Mouse (Mus musculus): ENCODE results near the gene Mmrn2. TPM values are rescaled to one million over a fixed set of nuclear protein-coding genes. Genes with fewer than 3 reads are reported as not detected.
"Not testable (repeated sequence)": the region's sequence is repeated elsewhere in the genome, so short reads cannot be mapped to it uniquely, and the experiment has no call there.

Gene Mmrn2
- total RNA-seq, 2 experiments from 2014 or later, result not detected

GRCm38 (mm10) chr14:34362135-34362534, 13.1 kb upstream of the Mmrn2 start:
- ATAC-seq (replicated peaks; ENCODE audit: poor library complexity), result no peak

- ATAC-seq (replicated peaks; ENCODE audit: poor library complexity), result peak; percentile 69
These were observed 12.4 kb upstream of the Mmrn2 start for GRCm38 (mm10) chr14:34362726-34363445.

GRCm38 (mm10) chr14:34363490-34364253, 11.6 kb upstream of the Mmrn2 start:
- peak; percentile 88 for ATAC-seq (replicated peaks; ENCODE audit: poor library complexity)

- ATAC-seq (replicated peaks; ENCODE audit: poor library complexity), result not testable (repeated sequence)
These were observed 10.8 kb upstream of the Mmrn2 start for GRCm38 (mm10) chr14:34364254-34365146.

GRCm38 (mm10) chr14:34365147-34365507, 10.1 kb upstream of the Mmrn2 start:
- no peak for ATAC-seq (replicated peaks; ENCODE audit: poor library complexity)

GRCm38 (mm10) chr14:34370203-34370602, 5.1 kb upstream of the Mmrn2 start:
- no peak for ATAC-seq (replicated peaks; ENCODE audit: poor library complexity)

- ATAC-seq (replicated peaks; ENCODE audit: poor library complexity), result no peak
These were observed 4.3 kb upstream of the Mmrn2 start for GRCm38 (mm10) chr14:34370921-34371320.

GRCm38 (mm10) chr14:34371763-34372162, 3.5 kb upstream of the Mmrn2 start:
- ATAC-seq (replicated peaks; ENCODE audit: poor library complexity), result no peak

- ATAC-seq (replicated peaks; ENCODE audit: poor library complexity), result 0 out of 2 replicates have a peak, but pooled peaks have one; percentile 44
These were observed 2.6 kb upstream of the Mmrn2 start for GRCm38 (mm10) chr14:34372646-34373045.

GRCm38 (mm10) chr14:34373581-34373980, 1.7 kb upstream of the Mmrn2 start:
- ATAC-seq (replicated peaks; ENCODE audit: poor library complexity), result no peak

- no peak for ATAC-seq (replicated peaks; ENCODE audit: poor library complexity)
These were observed 688 bp upstream of the Mmrn2 start, which contains the start of gene Sncg for GRCm38 (mm10) chr14:34374577-34374976. TSS of gene Sncg (minus strand) at chr14:34374789.

- no peak for ATAC-seq (replicated peaks; ENCODE audit: poor library complexity)
These were observed 676 bp downstream of the Mmrn2 start for GRCm38 (mm10) chr14:34375941-34376340.

- no peak for ATAC-seq (replicated peaks; ENCODE audit: poor library complexity)
These were observed 1.9 kb downstream of the Mmrn2 start for GRCm38 (mm10) chr14:34377121-34377520.

- ATAC-seq (replicated peaks; ENCODE audit: poor library complexity), result no peak
These were observed 3.5 kb downstream of the Mmrn2 start for GRCm38 (mm10) chr14:34378560-34379331.

- ATAC-seq (replicated peaks; ENCODE audit: poor library complexity), result no peak
These were observed 7.8 kb downstream of the Mmrn2 start for GRCm38 (mm10) chr14:34382921-34383704.

GRCm38 (mm10) chr14:34393295-34393694, 18.0 kb downstream of the Mmrn2 start:
- no peak for ATAC-seq (replicated peaks; ENCODE audit: poor library complexity)

GRCm38 (mm10) chr14:34397871-34398270, 22.6 kb downstream of the Mmrn2 start:
- no peak for ATAC-seq (replicated peaks; ENCODE audit: poor library complexity)

- ATAC-seq (replicated peaks; ENCODE audit: poor library complexity), result no peak
These were observed 23.6 kb downstream of the Mmrn2 start for GRCm38 (mm10) chr14:34398901-34399300.

GRCm38 (mm10) chr14:34399301-34399700, 24.0 kb downstream of the Mmrn2 start:
- ATAC-seq (replicated peaks; ENCODE audit: poor library complexity), result no peak

- ATAC-seq (replicated peaks; ENCODE audit: poor library complexity), result no peak
These were observed 24.8 kb downstream of the Mmrn2 start for GRCm38 (mm10) chr14:34400021-34400420.
